Mouse (Mus musculus) E14TG2a.4 (cell line): ENCODE data around the gene Katnal1.

Source experiments
- CTCF ChIP-seq: conservative IDR thresholded peaks from 2 replicates; pipeline ENCODE4 v1.5.1; 2014; ENCODE audit warnings: low read length
- NANOG ChIP-seq: IDR thresholded peaks from 2 replicates; pipeline ENCODE4 v1.6.1; 2014; ENCODE audit warnings: borderline replicate concordance, low read length, mixed read lengths
- POU5F1 ChIP-seq: IDR thresholded peaks from 2 replicates; pipeline ENCODE4 v1.6.1; 2014; ENCODE audit warnings: low read length, borderline replicate concordance

DNA sequence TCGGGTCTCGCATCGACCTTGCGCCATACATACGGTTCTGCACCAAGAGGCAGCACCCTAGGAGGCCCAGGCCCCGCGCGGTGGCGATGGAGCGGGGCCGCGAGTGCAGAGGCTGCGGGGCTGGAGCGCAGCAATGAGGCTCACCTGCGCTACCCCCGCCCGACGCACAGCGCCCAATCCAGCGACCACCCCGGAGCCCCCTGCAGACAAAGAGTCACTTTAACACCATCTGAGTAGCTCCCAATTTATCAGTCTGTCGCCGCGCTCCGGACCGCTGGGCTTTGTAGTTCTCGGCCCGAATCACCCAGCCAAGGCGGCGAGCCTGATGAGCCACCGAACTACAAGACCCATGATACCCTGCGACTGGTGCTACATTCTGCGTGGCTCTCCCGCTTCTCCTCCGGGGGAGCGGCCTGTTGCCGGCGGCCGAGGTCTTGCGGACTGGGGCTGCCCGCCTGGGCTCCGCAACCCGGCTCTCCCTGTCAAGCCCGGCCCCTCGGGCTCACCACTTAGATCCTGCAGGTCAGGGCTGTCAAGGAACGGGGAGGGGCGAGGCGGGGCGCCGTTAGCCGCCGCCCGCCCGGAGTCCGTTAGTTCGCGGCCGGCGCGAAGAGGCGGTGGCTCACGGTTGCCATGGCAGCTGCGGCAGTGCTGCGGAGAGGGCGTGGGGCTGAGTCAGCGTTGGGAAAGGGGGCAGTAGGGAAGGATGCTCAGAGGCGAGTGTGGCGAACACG is 571 bp downstream of the Katnal1 start:
- TF ChIP-seq CTCF (no peak), POU5F1 (no peak), NANOG (no peak)
